Mouse (Mus musculus): ENCODE results near the gene Prmt3.

GRCm38 (mm10) chr7:49894786-49895185 is 116.6 kb downstream of the Prmt3 start:
- TF ChIP-seq CTCF (IDR thresholded peaks at IDR 0.05; ENCODE audit: low read depth, low read length) (no peak), POLR2AphosphoS5 (IDR thresholded peaks at IDR 0.05; ENCODE audit: insufficient replicate concordance, low read depth, low read length) (no peak), TAL1 (conservative IDR thresholded peaks at IDR 0.05; ENCODE audit: low read depth, low read length) (no peak), GATA1 (IDR thresholded peaks at IDR 0.05; ENCODE audit: borderline replicate concordance, low read length) (no peak), GATA2 (IDR thresholded peaks at IDR 0.05; ENCODE audit: borderline replicate concordance, low read depth, low read length) (no peak)
